Mouse (Mus musculus): Measurements from ENCODE around the gene Tssk6. TPM values are rescaled to one million over a fixed set of nuclear protein-coding genes. Genes with fewer than 3 reads are reported as not detected.
A peak's percentile ranks its signal among the peaks of the same experiment; 100 is the strongest.

Gene Tssk6
- total and polyA plus RNA-seq, 2 experiments from 2014 or later = 4.6 TPM; not detected in 1

DNA sequence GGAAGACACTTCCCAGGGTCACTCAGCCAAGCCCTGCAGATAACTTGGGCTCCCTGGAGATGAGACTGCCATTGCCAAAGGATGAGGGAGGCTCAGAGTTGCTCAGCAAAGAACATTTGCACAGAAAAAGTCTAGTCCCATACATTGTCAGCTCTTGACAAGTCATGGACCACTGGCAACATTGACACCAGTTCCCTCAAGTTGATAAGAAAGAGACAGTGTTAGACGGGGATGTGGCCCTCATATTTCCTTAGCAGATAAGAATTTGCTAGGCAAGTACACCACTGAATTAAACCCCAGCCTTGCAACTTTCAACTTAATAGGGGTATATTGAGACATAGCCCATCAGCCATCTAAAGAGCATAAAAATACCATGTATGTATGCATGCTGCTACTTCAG lies 22.0 kb downstream of the Tssk6 start:
- Histone ChIP-seq H3K4me1 (ENCODE audit: insufficient read depth, low read length) (peaks cover 8% of the 10 kb centered on the region; the same call in 1 of the 2 replicates), H3K9ac (replicated peaks; ENCODE audit: low read length, poor library complexity, severe bottlenecking) (no peak overlapping the region), H3K4me2 (ENCODE audit: low read depth, low read length, poor library complexity, severe bottlenecking) (no peak overlapping the region), H3K36me3 (ENCODE audit: insufficient read depth, low read length) (peaks cover 3% of the 10 kb centered on the region; the same call in 1 of the 2 replicates), H3K27ac (ENCODE audit: low read depth, low read length) (no peak overlapping the region), H3K27me3 (ENCODE audit: insufficient read depth, low read length) (no peaks in the 10 kb centered on the region), H3K4me3 (ENCODE audit: low read depth, low read length) (no peak overlapping the region), H3K9me3 (ENCODE audit: low read length) (no peaks in the 10 kb centered on the region)
- DNase-seq (ENCODE audit: low spot score) = no peak
- no peak for ATAC-seq (ENCODE audit: low FRiP score)
- no peak for TF ChIP-seq CTCF (IDR thresholded peaks at IDR 0.05)
- 100% methylated on average over 1 of the region's 1 CpGs for WGBS

DNA sequence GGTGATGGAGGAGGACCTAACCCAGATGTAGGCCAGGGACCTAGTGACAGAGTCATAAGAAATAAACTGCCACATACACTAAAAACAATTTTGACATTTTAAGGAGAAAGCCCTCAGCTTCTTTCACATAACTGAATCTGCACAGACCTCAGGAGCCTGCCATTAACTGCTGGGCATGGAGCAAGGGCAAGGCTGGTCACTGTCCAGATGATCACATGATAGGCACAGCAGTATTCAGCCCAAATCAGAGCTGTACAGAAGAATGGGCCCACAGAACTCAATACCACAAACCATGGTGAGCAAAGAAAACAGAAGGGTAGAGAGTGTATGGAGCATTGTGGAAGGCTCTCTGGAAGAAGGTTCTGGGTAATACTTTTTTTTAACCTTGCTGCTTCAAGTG lies 24.9 kb downstream of the Tssk6 start:
- Histone ChIP-seq H3K9me3 (ENCODE audit: low read length) (no peaks in the 10 kb centered on the region), H3K4me3 (ENCODE audit: low read depth, low read length) (no peak overlapping the region), H3K9ac (replicated peaks; ENCODE audit: low read length, poor library complexity, severe bottlenecking) (no peak overlapping the region), H3K36me3 (ENCODE audit: insufficient read depth, low read length) (peaks cover 3% of the 10 kb centered on the region; the same call in 1 of the 2 replicates), H3K4me2 (ENCODE audit: low read depth, low read length, poor library complexity, severe bottlenecking) (no peak overlapping the region), H3K27me3 (ENCODE audit: insufficient read depth, low read length) (no peaks in the 10 kb centered on the region), H3K4me1 (ENCODE audit: insufficient read depth, low read length) (no peaks in the 10 kb centered on the region), H3K27ac (ENCODE audit: low read depth, low read length) (no peak overlapping the region)
- TF ChIP-seq CTCF (IDR thresholded peaks at IDR 0.05) = no peak
- ATAC-seq (ENCODE audit: low FRiP score) (no peak), DNase-seq (ENCODE audit: low spot score) (no peak)

- WGBS = 83% methylated on average over 2 of the region's 2 CpGs
- ATAC-seq (ENCODE audit: low FRiP score) = no peak
These were observed 31.8 kb downstream of the Tssk6 start for GRCm38 (mm10) chr8:69933811-69934210.

DNA sequence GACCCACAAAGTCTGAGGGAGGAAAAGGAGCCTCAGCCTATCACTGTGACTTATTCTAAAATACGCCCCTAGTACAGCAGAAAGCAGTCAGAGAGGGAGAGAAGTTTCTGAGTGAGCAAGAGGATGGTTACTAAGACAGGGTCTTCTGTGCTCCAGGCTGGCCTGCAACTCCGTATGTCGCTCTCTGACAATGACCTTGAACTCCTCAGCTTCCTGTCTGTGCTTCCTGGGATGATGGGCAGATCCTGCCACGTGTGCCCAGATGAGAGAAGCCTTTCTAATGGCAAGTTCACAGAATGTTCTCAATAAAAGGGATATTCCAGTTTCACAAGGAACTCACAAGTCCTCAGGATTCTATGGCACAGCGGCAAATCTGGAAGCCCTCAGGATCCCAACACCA lies 32.6 kb downstream of the Tssk6 start:
- no peak for TF ChIP-seq CTCF (IDR thresholded peaks at IDR 0.05)
- H3K36me3 ChIP-seq (ENCODE audit: insufficient read depth, low read length) = no peaks in the 10 kb centered on the region
- no peak overlapping the region for H3K4me3 ChIP-seq (ENCODE audit: low read depth, low read length)
- no peak overlapping the region for H3K4me2 ChIP-seq (ENCODE audit: low read depth, low read length, poor library complexity, severe bottlenecking)
- no peaks in the 10 kb centered on the region for H3K27me3 ChIP-seq (ENCODE audit: insufficient read depth, low read length)
- no peak overlapping the region for H3K9ac ChIP-seq (replicated peaks; ENCODE audit: low read length, poor library complexity, severe bottlenecking)
- H3K9me3 ChIP-seq (ENCODE audit: low read length) = no peaks in the 10 kb centered on the region
- no peaks in the 10 kb centered on the region for H3K4me1 ChIP-seq (ENCODE audit: insufficient read depth, low read length)
- 90% methylated on average over 5 of the region's 5 CpGs for WGBS
- no peak overlapping the region for H3K27ac ChIP-seq (ENCODE audit: low read depth, low read length)
- DNase-seq (ENCODE audit: low spot score) (no peak), ATAC-seq (ENCODE audit: low FRiP score) (no peak)

More at GRCm38 (mm10) chr8:69933811-69934210, 31.8 kb downstream of the Tssk6 start:
- Histone ChIP-seq H3K4me1 (ENCODE audit: insufficient read depth, low read length) (no peaks in the 10 kb centered on the region), H3K9ac (replicated peaks; ENCODE audit: low read length, poor library complexity, severe bottlenecking) (no peak overlapping the region), H3K4me2 (ENCODE audit: low read depth, low read length, poor library complexity, severe bottlenecking) (no peak overlapping the region), H3K27me3 (ENCODE audit: insufficient read depth, low read length) (no peaks in the 10 kb centered on the region), H3K36me3 (ENCODE audit: insufficient read depth, low read length) (no peaks in the 10 kb centered on the region), H3K4me3 (ENCODE audit: low read depth, low read length) (no peak overlapping the region), H3K27ac (ENCODE audit: low read depth, low read length) (no peak overlapping the region), H3K9me3 (ENCODE audit: low read length) (no peaks in the 10 kb centered on the region)
- DNase-seq (ENCODE audit: low spot score) = no peak
- no peak for TF ChIP-seq CTCF (IDR thresholded peaks at IDR 0.05)

DNA sequence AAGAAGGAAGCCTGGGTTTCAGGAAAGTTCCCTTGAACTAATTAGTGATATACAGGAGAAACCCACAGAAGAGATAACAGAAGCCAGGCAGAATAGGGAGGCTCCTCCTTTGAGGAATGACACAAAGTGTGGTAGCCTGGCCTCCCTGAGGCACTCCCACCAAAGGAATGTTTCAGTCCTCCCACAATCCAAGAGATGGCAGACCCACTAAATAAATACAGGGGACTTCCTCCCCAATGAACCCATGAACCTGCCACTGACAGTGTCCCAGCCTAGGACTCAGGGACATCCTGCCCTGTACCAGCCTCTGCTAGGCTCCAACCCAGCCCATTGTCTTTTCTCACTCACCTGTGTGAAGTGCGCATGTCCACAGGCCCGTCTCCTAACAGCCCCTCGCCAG lies 33.4 kb downstream of the Tssk6 start:
- Histone ChIP-seq H3K4me2 (ENCODE audit: low read depth, low read length, poor library complexity, severe bottlenecking) (no peak overlapping the region), H3K4me1 (ENCODE audit: insufficient read depth, low read length) (no peaks in the 10 kb centered on the region), H3K9me3 (ENCODE audit: low read length) (no peaks in the 10 kb centered on the region), H3K4me3 (ENCODE audit: low read depth, low read length) (no peak overlapping the region), H3K36me3 (ENCODE audit: insufficient read depth, low read length) (no peaks in the 10 kb centered on the region), H3K27ac (ENCODE audit: low read depth, low read length) (no peak overlapping the region), H3K27me3 (ENCODE audit: insufficient read depth, low read length) (no peaks in the 10 kb centered on the region), H3K9ac (replicated peaks; ENCODE audit: low read length, poor library complexity, severe bottlenecking) (no peak overlapping the region)
- no peak for TF ChIP-seq CTCF (IDR thresholded peaks at IDR 0.05)
- ATAC-seq (ENCODE audit: low FRiP score) (no peak), DNase-seq (ENCODE audit: low spot score) (no peak)
- 98% methylated on average over 3 of the region's 3 CpGs for WGBS

DNA sequence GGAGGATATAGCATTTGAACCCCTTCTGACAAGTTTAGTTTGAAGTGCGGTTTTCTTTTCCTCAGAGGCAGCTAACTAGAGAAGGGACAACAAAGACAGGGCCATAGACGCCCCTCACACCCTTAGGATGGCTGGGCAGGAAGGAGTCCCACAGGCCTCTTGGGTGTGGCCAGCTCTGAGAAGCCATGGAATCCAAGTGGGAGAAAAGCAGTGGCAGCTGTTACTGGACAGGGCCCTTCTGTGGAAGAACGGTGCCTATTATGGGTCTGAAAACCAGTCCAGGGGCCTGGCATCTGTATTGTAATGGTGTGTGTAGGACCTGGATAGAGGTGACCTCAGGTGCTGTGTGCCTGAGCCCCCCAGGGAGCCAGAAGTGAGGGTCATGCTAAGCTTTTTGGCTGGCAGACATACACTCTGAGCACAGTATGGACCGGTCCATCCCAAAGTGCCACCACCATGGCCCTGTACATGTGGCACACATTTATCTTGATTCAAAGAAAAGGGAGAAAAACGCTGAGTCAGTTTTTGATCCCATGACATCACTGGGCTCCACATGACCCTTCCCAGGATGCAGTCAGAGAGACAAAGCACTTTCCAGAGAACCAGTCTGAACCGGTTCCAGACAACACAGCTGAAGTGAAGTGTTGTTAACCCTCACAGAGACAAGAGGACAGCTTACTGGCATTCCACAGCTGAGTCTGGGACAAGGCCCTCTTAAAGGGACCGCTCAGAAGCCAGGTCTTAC lies 34.2 kb downstream of the Tssk6 start:
- no peak overlapping the region for H3K4me2 ChIP-seq (ENCODE audit: low read depth, low read length, poor library complexity, severe bottlenecking)
- DNase-seq (ENCODE audit: low spot score) (peak; percentile 69), ATAC-seq (ENCODE audit: low FRiP score) (peak; percentile 90)
- no peaks in the 10 kb centered on the region for H3K9me3 ChIP-seq (ENCODE audit: low read length)
- H3K27ac ChIP-seq (ENCODE audit: low read depth, low read length) = no peak overlapping the region
- WGBS = 63% methylated on average over 7 of the region's 7 CpGs
- H3K9ac ChIP-seq (replicated peaks; ENCODE audit: low read length, poor library complexity, severe bottlenecking) = no peak overlapping the region
- no peak overlapping the region for H3K4me3 ChIP-seq (ENCODE audit: low read depth, low read length)
- H3K27me3 ChIP-seq (ENCODE audit: insufficient read depth, low read length) = no peaks in the 10 kb centered on the region
- TF ChIP-seq CTCF (IDR thresholded peaks at IDR 0.05) = no peak
- no peaks in the 10 kb centered on the region for H3K36me3 ChIP-seq (ENCODE audit: insufficient read depth, low read length)
- no peaks in the 10 kb centered on the region for H3K4me1 ChIP-seq (ENCODE audit: insufficient read depth, low read length)
